Mouse (Mus musculus): ENCODE results near the gene Bpifb1. TPM values are rescaled to one million over a fixed set of nuclear protein-coding genes. Genes with fewer than 3 reads are reported as not detected.

Gene Bpifb1
- polyA plus RNA-seq, 1 experiment from 2014 or later: not detected

Other genes with a start within 250 kb of the Bpifb1 start
- gene Bpifa6, start 215.9 kb upstream of the Bpifb1 start, polyA plus RNA-seq (2014; fragmentation: Nextera tagmentation; extraction: Ambion mirVana): not detected in 2 replicates
- not detected in 2 replicates for gene Bpifa2, start 182.6 kb upstream of the Bpifb1 start, polyA plus RNA-seq (2014; fragmentation: Nextera tagmentation; extraction: Ambion mirVana)
- not detected in 2 replicates for gene Bpifa3, start 60.5 kb upstream of the Bpifb1 start, polyA plus RNA-seq (2014; fragmentation: Nextera tagmentation; extraction: Ambion mirVana)
- not detected in 2 replicates for gene Bpifa1, start 47.9 kb upstream of the Bpifb1 start, polyA plus RNA-seq (2014; fragmentation: Nextera tagmentation; extraction: Ambion mirVana)
- gene Bpifa5, start 28.2 kb upstream of the Bpifb1 start, polyA plus RNA-seq (2014; fragmentation: Nextera tagmentation; extraction: Ambion mirVana): not detected in 2 replicates
- 0.29 TPM in 2 replicates for gene Bpifb5, start 32.9 kb downstream of the Bpifb1 start, polyA plus RNA-seq (2014; fragmentation: Nextera tagmentation; extraction: Ambion mirVana)
- not detected in 2 replicates for gene Bpifb9a, start 67.0 kb downstream of the Bpifb1 start, polyA plus RNA-seq (2014; fragmentation: Nextera tagmentation; extraction: Ambion mirVana)
- not detected in 2 replicates for gene Bpifb9b, start 116.4 kb downstream of the Bpifb1 start, polyA plus RNA-seq (2014; fragmentation: Nextera tagmentation; extraction: Ambion mirVana)
- 19.4 and 19.7 TPM in 2 replicates for gene Cdk5rap1, start 182.2 kb downstream of the Bpifb1 start, polyA plus RNA-seq (2014; fragmentation: Nextera tagmentation; extraction: Ambion mirVana)
- gene Snta1, start 217.3 kb downstream of the Bpifb1 start, polyA plus RNA-seq (2014; fragmentation: Nextera tagmentation; extraction: Ambion mirVana): 2.1 TPM in 2 replicates
- 47.4 and 51.9 TPM in 2 replicates for gene Cbfa2t2, start 245.7 kb downstream of the Bpifb1 start, polyA plus RNA-seq (2014; fragmentation: Nextera tagmentation; extraction: Ambion mirVana)